Mouse (Mus musculus) liver, embryonic 14.5 days (tissue): ENCODE data around the gene Hist1h2an.

Experiments used
- CTCF ChIP-seq: IDR thresholded peaks from 2 replicates; pipeline ENCODE4 v1.5.1; 2016; ENCODE audit warnings: antibody characterized with exemption, low read depth, control low read depth
- EP300 ChIP-seq: IDR thresholded peaks from 2 replicates; pipeline ENCODE4 v1.6.1; 2016; ENCODE audit warnings: antibody characterized with exemption, low read depth

DNA sequence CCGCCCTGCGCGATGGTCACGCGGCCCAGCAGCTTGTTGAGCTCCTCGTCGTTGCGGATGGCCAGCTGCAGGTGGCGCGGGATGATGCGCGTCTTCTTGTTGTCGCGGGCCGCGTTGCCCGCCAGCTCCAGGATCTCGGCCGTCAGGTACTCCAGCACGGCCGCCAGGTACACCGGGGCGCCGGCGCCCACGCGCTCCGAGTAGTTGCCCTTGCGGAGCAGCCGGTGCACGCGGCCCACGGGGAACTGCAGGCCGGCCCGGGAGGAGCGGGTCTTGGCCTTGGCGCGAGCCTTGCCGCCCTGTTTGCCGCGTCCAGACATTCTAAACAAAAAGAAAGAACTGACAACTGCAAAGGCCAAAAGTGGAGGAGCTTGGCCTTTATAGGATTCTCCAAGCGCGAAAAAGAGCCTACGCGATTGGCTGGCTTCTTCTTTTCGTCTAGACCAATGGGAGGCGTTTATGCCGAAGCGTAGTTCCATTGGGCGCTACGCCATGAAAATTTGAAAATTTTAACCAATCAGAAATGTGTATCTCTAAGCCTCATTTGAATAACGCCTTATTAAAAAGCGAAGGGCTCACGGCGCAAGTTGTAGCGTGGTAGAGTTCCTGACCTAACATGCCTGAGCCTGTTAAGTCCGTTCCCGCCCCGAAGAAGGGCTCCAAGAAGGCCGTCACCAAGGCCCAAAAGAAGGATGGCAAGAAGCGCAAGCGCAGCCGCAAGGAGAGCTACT, at the start of gene Hist1h2an, which contains the start of gene Hist1h2bp:
- TF ChIP-seq CTCF = 0 out of 2 replicates have a peak, but pooled peaks have one; percentile 9
- peak; percentile 52; the same call in 1 of the 2 replicates for TF ChIP-seq EP300
